In the genomic region with DNA sequence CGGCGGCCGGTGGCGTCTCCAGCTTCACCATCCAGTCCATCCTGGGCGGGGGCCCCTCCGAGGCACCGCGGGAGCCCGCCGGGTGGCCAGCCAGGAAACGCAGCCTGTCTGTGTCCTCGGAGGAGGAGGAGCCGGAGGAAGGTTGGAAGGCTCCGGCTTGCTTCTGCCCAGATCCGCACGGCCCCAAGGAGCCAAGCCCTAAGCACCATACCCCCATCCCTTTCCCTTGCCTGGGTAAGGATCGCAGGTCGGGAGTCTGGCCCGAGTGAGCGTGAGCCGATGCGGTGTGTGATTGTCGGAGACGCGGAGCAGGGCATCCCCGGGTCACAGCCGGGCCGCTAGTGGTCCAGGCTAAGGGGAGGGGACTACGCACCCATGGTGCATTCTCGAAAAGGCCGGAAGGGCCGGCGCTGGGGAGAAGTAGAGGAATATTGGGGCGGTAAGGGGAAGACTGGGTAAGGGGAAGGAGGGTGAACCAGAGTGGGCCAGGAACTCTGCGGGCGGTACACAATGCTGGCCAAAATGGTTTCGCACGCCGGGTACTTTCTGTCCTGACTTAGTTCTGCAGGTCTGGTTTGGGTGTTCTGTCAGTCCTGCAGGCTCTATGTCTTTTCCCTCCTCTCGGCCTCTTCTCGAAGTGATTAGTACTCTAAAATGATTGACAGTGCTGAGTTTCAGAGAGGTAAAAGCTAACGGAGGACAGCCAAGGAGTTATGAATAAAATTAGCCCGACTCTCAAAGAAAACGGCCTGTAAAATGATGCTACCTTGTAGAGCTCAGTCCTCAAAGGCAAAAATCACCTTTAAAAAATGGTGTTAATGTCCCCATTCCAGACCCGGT, we compare ENCODE assay signal across 9 mouse cellular contexts. TPM values are rescaled to one million over a fixed set of nuclear protein-coding genes. Genes with fewer than 3 reads are reported as not detected.
DNase-seq lines count a peak whose midpoint lies in the region; ATAC-seq lines count a peak whose summit lies in the region.
"Had no signal": no experiment of that assay in that cellular context is flagged by ENCODE, and none has a peak within 500 bp of the region (broad histone marks: within the 10 kb centered on the region; RNA-seq: fewer than 3 reads in every experiment).

No protein-coding gene starts in this region.

- peaks cover 28% of the 10 kb centered on the region for H3K4me1 ChIP-seq in heart, embryonic 13.5 days
- H3K4me1 ChIP-seq in liver, embryonic 16.5 days (ENCODE audit: control insufficient read depth, low read depth, low read length), result peaks cover 2% of the 10 kb centered on the region; the same call in 1 of the 2 replicates

- ATAC-seq in heart, embryonic 13.5 days (ENCODE audit: extremely low read depth, insufficient number of reproducible peaks, low FRiP score, low TSS enrichment), result peak; percentile 41; the same call in 1 of the 2 replicates
- no peak; the same call in 1 of the 2 replicates for ATAC-seq in liver, embryonic 16.5 days (ENCODE audit: low read depth)
- no peak for ATAC-seq in monocyte, adult 5-6 weeks (replicated peaks; ENCODE audit: insufficient number of reproducible peaks, low FRiP score, low TSS enrichment, poor library complexity, severe bottlenecking)

- H3K9me3 ChIP-seq in heart, embryonic 13.5 days, result no peaks in the 10 kb centered on the region
- no peaks in the 10 kb centered on the region for H3K9me3 ChIP-seq in liver, embryonic 16.5 days (replicated peaks; ENCODE audit: control insufficient read depth, low read length)

- H3K27me3 ChIP-seq in heart, embryonic 13.5 days (replicated peaks), result peaks cover 100% of the 10 kb centered on the region
- H3K27me3 ChIP-seq in liver, embryonic 16.5 days (ENCODE audit: control insufficient read depth, insufficient read depth, low read depth, low read length), result peaks cover 97% of the 10 kb centered on the region

- H3K4me2 ChIP-seq in heart, embryonic 13.5 days, result peak overlapping the region; percentile 67
- peak overlapping the region; percentile 30; the same call in 1 of the 2 replicates for H3K4me2 ChIP-seq in liver, embryonic 16.5 days (ENCODE audit: low read depth, low read length)

- no peak overlapping the region for H3K27ac ChIP-seq in heart, embryonic 13.5 days (replicated peaks)
- H3K27ac ChIP-seq in liver, embryonic 16.5 days (ENCODE audit: low read length), result no peak overlapping the region
- H3K27ac ChIP-seq: liver, embryonic 14.5 days had no signal

- peak overlapping the region; percentile 46 for H3K4me3 ChIP-seq in heart, embryonic 13.5 days
- peak overlapping the region; percentile 34 for H3K4me3 ChIP-seq in liver, embryonic 16.5 days (ENCODE audit: low read depth, low read length)

- DNase-seq in gastrocnemius, postnatal 10 days, result peak; percentile 18
- no peak for DNase-seq in gastrocnemius, adult 8-10 months (ENCODE audit: low spot score in 2 of 2)
- DNase-seq in ES-CJ7 (ENCODE audit: low read depth, low spot score), result peak; percentile 60
- no peak for DNase-seq in cerebellum, postnatal 36 days
- DNase-seq in right cerebral cortex, postnatal 10 days (ENCODE audit: low spot score in 2 of 2), result no peak

- under 1% methylated on average over 45 of the region's 45 CpGs for WGBS in heart, embryonic 13.5 days
- WGBS in liver, embryonic 16.5 days (ENCODE audit: insufficient replicate concordance), result 2% methylated on average over 45 of the region's 45 CpGs

- no peaks in the 10 kb centered on the region for H3K36me3 ChIP-seq in heart, embryonic 13.5 days
- no peaks in the 10 kb centered on the region for H3K36me3 ChIP-seq in liver, embryonic 16.5 days (ENCODE audit: control insufficient read depth, insufficient read depth)

- 0 out of 2 replicates have a peak overlapping the region, but pooled peaks have one; percentile 33 for H3K9ac ChIP-seq in heart, embryonic 13.5 days
- H3K9ac ChIP-seq in liver, embryonic 16.5 days (ENCODE audit: low read depth, low read length), result no peak overlapping the region
- H3K9ac ChIP-seq: liver, embryonic 14.5 days had no signal

RNA-seq across cellular contexts. Expression of gene Bub3, which starts 5.5 kb away (rescaled TPM):
- total RNA-seq in gastrocnemius, postnatal 10 days (2021), result 10 to 100 TPM; 37.3 to 37.9 TPM
- total RNA-seq in gastrocnemius, adult 8-10 months (2022), result 10 to 100 TPM; 30.5 to 36.3 (median 32.4) TPM
- 130 and 143 TPM in 2 replicates for polyA plus RNA-seq in heart, embryonic 13.5 days (2015; fragmentation: Nextera tagmentation; extraction: Ambion mirVana)
- 92.4 and 100 TPM in 2 replicates for polyA plus RNA-seq in liver, embryonic 16.5 days (2015; fragmentation: Nextera tagmentation; extraction: Ambion mirVana)
- total RNA-seq in monocyte, adult 5-6 weeks (2017), result 54.8 to 73.5 TPM (median 65.2 TPM) in 3 replicates

RNA-seq across cellular contexts. Expression of gene Hmx2, which starts 6.0 kb away (rescaled TPM):
- total RNA-seq in gastrocnemius, postnatal 10 days (2021), result not detected
- total RNA-seq in gastrocnemius, adult 8-10 months (2022), result not detected
- polyA plus RNA-seq in heart, embryonic 13.5 days (2015; fragmentation: Nextera tagmentation; extraction: Ambion mirVana), result not detected in 2 replicates
- not detected in 2 replicates for polyA plus RNA-seq in liver, embryonic 16.5 days (2015; fragmentation: Nextera tagmentation; extraction: Ambion mirVana)
- not detected in 3 replicates for total RNA-seq in monocyte, adult 5-6 weeks (2017)
- polyA plus RNA-seq: liver, embryonic 14.5 days had no signal

RNA-seq across cellular contexts. Expression of gene Hmx3, which starts 11.9 kb away (rescaled TPM):
- not detected for total RNA-seq in gastrocnemius, postnatal 10 days (2021)
- total RNA-seq in gastrocnemius, adult 8-10 months (2022), result not detected
- polyA plus RNA-seq in heart, embryonic 13.5 days (2015; fragmentation: Nextera tagmentation; extraction: Ambion mirVana), result not detected in 2 replicates
- polyA plus RNA-seq in liver, embryonic 16.5 days (2015; fragmentation: Nextera tagmentation; extraction: Ambion mirVana), result not detected in 2 replicates
- total RNA-seq in monocyte, adult 5-6 weeks (2017), result not detected in 3 replicates
- polyA plus RNA-seq: liver, embryonic 14.5 days had no signal

Comparison
In these comparisons a context has a peak if more than half of its experiments do, and no peak if none do; other contexts are left out.
1. DNase-seq: peak in gastrocnemius, postnatal 10 days (single experiment) and ES-CJ7 (single experiment); none in gastrocnemius, adult 8-10 months (0 of 2), cerebellum, postnatal 36 days (0 of 2) and right cerebral cortex, postnatal 10 days (0 of 2).